Mouse (Mus musculus) monocyte, adult 5-6 weeks (primary cell): ENCODE data around the gene Cyp8b1. TPM values are rescaled to one million over a fixed set of nuclear protein-coding genes. Genes with fewer than 3 reads are reported as not detected.

Experiments used
- ATAC-seq: fragments of 153-309, 156-312 bp; replicated peaks from 2 replicates; pipeline ENCODE4 v1.8.0; 2017; ENCODE audit warnings: mild to moderate bottlenecking; ENCODE audit not compliant: low TSS enrichment, insufficient number of reproducible peaks, severe bottlenecking, poor library complexity, low FRiP score
- total RNA-seq: library from RNA; stranded (forward); fragments of 200-1000, 200-491, 200-594 nt; gene quantifications from 3 replicates; pipeline ENCODE4 v1.2.3, GENCODE M21; 2017

The Cyp8b1 gene
- total RNA-seq, 1 experiment from 2014 or later: not detected

GRCm38 (mm10) chr9:121923906-121924305 lies 7.8 kb upstream of the Cyp8b1 start:
- no peak for ATAC-seq

- no peak for ATAC-seq
Measured at GRCm38 (mm10) chr9:121923443-121923842, 7.3 kb upstream of the Cyp8b1 start.

GRCm38 (mm10) chr9:121919027-121919501 lies 3.0 kb upstream of the Cyp8b1 start:
- peak; percentile 71 for ATAC-seq

GRCm38 (mm10) chr9:121915056-121915455 lies 1.0 kb downstream of the Cyp8b1 start:
- ATAC-seq: no peak

- no peak for ATAC-seq
Measured at GRCm38 (mm10) chr9:121914226-121914757, 1.8 kb downstream of the Cyp8b1 start.

GRCm38 (mm10) chr9:121912786-121913185 lies 3.3 kb downstream of the Cyp8b1 start:
- ATAC-seq: no peak

- ATAC-seq: no peak
Measured at GRCm38 (mm10) chr9:121911196-121911595, 4.9 kb downstream of the Cyp8b1 start.

GRCm38 (mm10) chr9:121909635-121910034 lies 6.5 kb downstream of the Cyp8b1 start:
- 0 out of 2 replicates have a peak, but pooled peaks have one; percentile 14 for ATAC-seq

GRCm38 (mm10) chr9:121908321-121908720 lies 7.8 kb downstream of the Cyp8b1 start:
- no peak for ATAC-seq

GRCm38 (mm10) chr9:121907356-121908070 lies 8.6 kb downstream of the Cyp8b1 start:
- no peak for ATAC-seq

- ATAC-seq: no peak
Measured at GRCm38 (mm10) chr9:121906456-121906855, 9.6 kb downstream of the Cyp8b1 start.

GRCm38 (mm10) chr9:121905556-121906185 lies 10.4 kb downstream of the Cyp8b1 start:
- no peak for ATAC-seq

- ATAC-seq: no peak
Measured at GRCm38 (mm10) chr9:121904946-121905345, 11.2 kb downstream of the Cyp8b1 start.

- ATAC-seq: no peak
Measured at GRCm38 (mm10) chr9:121904319-121904718, 11.8 kb downstream of the Cyp8b1 start.

GRCm38 (mm10) chr9:121903476-121904305 lies 12.4 kb downstream of the Cyp8b1 start:
- no peak for ATAC-seq

GRCm38 (mm10) chr9:121901710-121902700 lies 14.1 kb downstream of the Cyp8b1 start:
- no peak for ATAC-seq

GRCm38 (mm10) chr9:121900282-121900855 lies 15.7 kb downstream of the Cyp8b1 start:
- ATAC-seq: no peak

GRCm38 (mm10) chr9:121899306-121899705 lies 16.8 kb downstream of the Cyp8b1 start:
- no peak for ATAC-seq
